Mouse (Mus musculus): ENCODE results near the gene Isca2.
A peak's percentile ranks its signal among the peaks of the same experiment; 100 is the strongest.

Gene Isca2

GRCm38 (mm10) chr12:84774376-84774775 is 1.3 kb downstream of the Isca2 start:
- no peak for DNase-seq

- no peak for DNase-seq
Measured at GRCm38 (mm10) chr12:84776229-84776628, 3.2 kb downstream of the Isca2 start.

- DNase-seq, result peak; percentile 85
Measured at GRCm38 (mm10) chr12:84784604-84785381, 11.7 kb downstream of the Isca2 start.

GRCm38 (mm10) chr12:84786091-84786490 is 13.0 kb downstream of the Isca2 start:
- no peak for DNase-seq

- DNase-seq, result no peak
Measured at GRCm38 (mm10) chr12:84790853-84791252, 17.8 kb downstream of the Isca2 start.

GRCm38 (mm10) chr12:84792629-84793028 is 19.6 kb downstream of the Isca2 start:
- DNase-seq, result no peak

- no peak for DNase-seq
Measured at GRCm38 (mm10) chr12:84794647-84795046, 21.6 kb downstream of the Isca2 start.

- no peak for DNase-seq
Measured at GRCm38 (mm10) chr12:84799086-84799485, 26.0 kb downstream of the Isca2 start.

- DNase-seq, result no peak
Measured at GRCm38 (mm10) chr12:84800419-84800818, 27.4 kb downstream of the Isca2 start.

- DNase-seq, result no peak
Measured at GRCm38 (mm10) chr12:84801532-84802110, 28.6 kb downstream of the Isca2 start.

GRCm38 (mm10) chr12:84802625-84803024 is 29.6 kb downstream of the Isca2 start:
- DNase-seq, result no peak

GRCm38 (mm10) chr12:84805228-84805842 is 32.3 kb downstream of the Isca2 start:
- no peak for DNase-seq

GRCm38 (mm10) chr12:84806010-84806409 is 33.0 kb downstream of the Isca2 start:
- no peak for DNase-seq

GRCm38 (mm10) chr12:84806726-84807125 is 33.7 kb downstream of the Isca2 start:
- no peak for DNase-seq

GRCm38 (mm10) chr12:84807351-84807750 is 34.3 kb downstream of the Isca2 start:
- no peak for DNase-seq

GRCm38 (mm10) chr12:84809033-84809432 is 36.0 kb downstream of the Isca2 start:
- DNase-seq, result no peak

GRCm38 (mm10) chr12:84810810-84811209 is 37.8 kb downstream of the Isca2 start:
- DNase-seq, result no peak

GRCm38 (mm10) chr12:84811510-84811909 is 38.5 kb downstream of the Isca2 start:
- DNase-seq, result no peak

- no peak for DNase-seq
Measured at GRCm38 (mm10) chr12:84812004-84812403, 39.0 kb downstream of the Isca2 start.

- DNase-seq, result no peak
Measured at GRCm38 (mm10) chr12:84813773-84814172, 40.7 kb downstream of the Isca2 start.

GRCm38 (mm10) chr12:84814663-84815325 is 41.7 kb downstream of the Isca2 start:
- DNase-seq, result no peak

- no peak for DNase-seq
Measured at GRCm38 (mm10) chr12:84818496-84818895, 45.4 kb downstream of the Isca2 start.

All from kidney, adult 18-20 months (tissue).